Mouse (Mus musculus) liver, embryonic 16.5 days (tissue): ENCODE measurements around the gene Evi5. TPM values are rescaled to one million over a fixed set of nuclear protein-coding genes. Genes with fewer than 3 reads are reported as not detected.
A peak's percentile ranks its signal among the peaks of the same experiment; 100 is the strongest.

Source experiments
- ATAC-seq: fragments of 200-750 bp; cut with Nextera tagmentation; 2 replicates; pipeline ENCODE4 v1.8.0; 2017; ENCODE audit warnings: low read depth, mild to moderate bottlenecking, moderate number of reproducible peaks, moderate library complexity
- H3K27ac ChIP-seq: fragments of 300-500 bp; sonication (generic); 2 replicates; pipeline ENCODE4 v1.5.1; 2014; ENCODE audit warnings: mild to moderate bottlenecking, low read length
- H3K27me3 ChIP-seq: fragments of 300-500 bp; sonication (generic); 2 replicates; pipeline ENCODE4 v1.6.1; 2014; ENCODE audit warnings: low read depth, low read length, mixed read lengths; ENCODE audit not compliant: control insufficient read depth, insufficient read depth
- H3K36me3 ChIP-seq: fragments of 300-500 bp; sonication (generic); 2 replicates; pipeline ENCODE4 v1.6.1; 2014; ENCODE audit warnings: mild to moderate bottlenecking; ENCODE audit not compliant: control insufficient read depth, insufficient read depth
- H3K4me1 ChIP-seq: fragments of 300-500 bp; sonication (generic); 2 replicates; pipeline ENCODE4 v1.6.1; 2014; ENCODE audit warnings: low read depth, low read length, mixed read lengths; ENCODE audit not compliant: control insufficient read depth
- H3K4me2 ChIP-seq: fragments of 300-500 bp; sonication (generic); 2 replicates; pipeline ENCODE4 v1.6.1; 2014; ENCODE audit warnings: low read depth, low read length, mixed read lengths
- H3K4me3 ChIP-seq: fragments of 300-500 bp; sonication (generic); 2 replicates; pipeline ENCODE4 v1.5.1; 2014; ENCODE audit warnings: low read depth, mild to moderate bottlenecking, low read length
- H3K9ac ChIP-seq: fragments of 300-500 bp; sonication (generic); 2 replicates; pipeline ENCODE4 v1.6.1; 2014; ENCODE audit warnings: low read depth, low read length
- H3K9me3 ChIP-seq: fragments of 300-500 bp; sonication (generic); replicated peaks from 2 replicates; pipeline ENCODE4 v1.6.1; 2016; ENCODE audit warnings: low read length; ENCODE audit not compliant: control insufficient read depth
- WGBS: fragments of 180-500 bp; shearing (Covaris S2); extraction: QIAGEN DNeasy Blood & Tissue Kit; methylation state at CpG from one replicate; pipeline ENCODE4 v1.1.7; 2014; ENCODE audit not compliant: insufficient replicate concordance; 5-methylcytosine and 5-hydroxymethylcytosine counted together
- polyA plus RNA-seq: library from polyadenylated mRNA; unstranded; fragments of >200 nt; fragmentation: Nextera tagmentation; extraction: Ambion mirVana; gene quantifications from 2 replicates; pipeline ENCODE4 v1.2.1, GENCODE M21; 2015

Evi5 gene
- polyA plus RNA-seq, 1 experiment from 2014 or later, result 57.8 TPM

- no peaks in the 10 kb centered on the region for H3K27me3 ChIP-seq
- peaks cover 51% of the 10 kb centered on the region for H3K4me1 ChIP-seq
- H3K4me2 ChIP-seq, result peak overlapping the region; percentile 64
- ATAC-seq, result no peak
- WGBS, result 3% methylated on average over 2 of the region's 2 CpGs
- H3K36me3 ChIP-seq, result peaks cover 2% of the 10 kb centered on the region
- peak overlapping the region; percentile 90 for H3K27ac ChIP-seq
- H3K4me3 ChIP-seq, result peak overlapping the region; percentile 46
- H3K9ac ChIP-seq, result peak overlapping the region; percentile 55
- no peaks in the 10 kb centered on the region for H3K9me3 ChIP-seq
Observed at GRCm38 (mm10) chr5:107866127-107867126, 8.5 kb downstream of the Evi5 start.

GRCm38 (mm10) chr5:107863971-107864370, 10.9 kb downstream of the Evi5 start:
- no peak for ATAC-seq
- Histone ChIP-seq H3K4me2 (no peak overlapping the region), H3K36me3 (peaks cover 3% of the 10 kb centered on the region), H3K27ac (no peak overlapping the region), H3K9me3 (no peaks in the 10 kb centered on the region), H3K4me1 (peaks cover 45% of the 10 kb centered on the region), H3K9ac (no peak overlapping the region), H3K27me3 (no peaks in the 10 kb centered on the region), H3K4me3 (no peak overlapping the region)
- 86% methylated on average over 3 of the region's 3 CpGs for WGBS

- Histone ChIP-seq H3K4me2 (no peak overlapping the region), H3K9ac (no peak overlapping the region), H3K9me3 (no peaks in the 10 kb centered on the region), H3K27ac (no peak overlapping the region), H3K27me3 (no peaks in the 10 kb centered on the region), H3K4me1 (peaks cover 20% of the 10 kb centered on the region), H3K36me3 (peaks cover 3% of the 10 kb centered on the region), H3K4me3 (no peak overlapping the region)
- WGBS, result 42% methylated on average over 2 of the region's 2 CpGs
- ATAC-seq, result no peak
Observed at GRCm38 (mm10) chr5:107858963-107859362, 15.9 kb downstream of the Evi5 start.

- H3K4me3 ChIP-seq, result no peak overlapping the region
- H3K27me3 ChIP-seq, result no peaks in the 10 kb centered on the region
- H3K9me3 ChIP-seq, result no peaks in the 10 kb centered on the region
- 14% methylated on average over 2 of the region's 2 CpGs for WGBS
- H3K4me1 ChIP-seq, result peaks cover 24% of the 10 kb centered on the region
- peaks cover 3% of the 10 kb centered on the region; the same call in 1 of the 2 replicates for H3K36me3 ChIP-seq
- no peak for ATAC-seq
- no peak overlapping the region for H3K9ac ChIP-seq
- no peak overlapping the region for H3K27ac ChIP-seq
- no peak overlapping the region for H3K4me2 ChIP-seq
Observed at GRCm38 (mm10) chr5:107855546-107855945, 19.4 kb downstream of the Evi5 start.

GRCm38 (mm10) chr5:107854556-107854955, 20.4 kb downstream of the Evi5 start:
- H3K9me3 ChIP-seq, result no peaks in the 10 kb centered on the region
- H3K4me2 ChIP-seq, result no peak overlapping the region
- H3K4me3 ChIP-seq, result no peak overlapping the region
- no peak for ATAC-seq
- 40% methylated on average over 3 of the region's 3 CpGs for WGBS
- no peak overlapping the region for H3K9ac ChIP-seq
- 0 out of 2 replicates have a peak overlapping the region, but pooled peaks have one; percentile 14 for H3K27ac ChIP-seq
- H3K4me1 ChIP-seq, result peaks cover 24% of the 10 kb centered on the region
- H3K36me3 ChIP-seq, result peaks cover 9% of the 10 kb centered on the region
- H3K27me3 ChIP-seq, result no peaks in the 10 kb centered on the region

GRCm38 (mm10) chr5:107853807-107854206, 21.1 kb downstream of the Evi5 start:
- H3K9me3 ChIP-seq, result no peaks in the 10 kb centered on the region
- peaks cover 24% of the 10 kb centered on the region for H3K4me1 ChIP-seq
- no peak overlapping the region for H3K4me2 ChIP-seq
- H3K4me3 ChIP-seq, result no peak overlapping the region
- peaks cover 9% of the 10 kb centered on the region for H3K36me3 ChIP-seq
- 31% methylated on average over 6 of the region's 6 CpGs for WGBS
- ATAC-seq, result peak; percentile 56
- no peaks in the 10 kb centered on the region for H3K27me3 ChIP-seq
- no peak overlapping the region for H3K27ac ChIP-seq
- no peak overlapping the region for H3K9ac ChIP-seq

- no peak overlapping the region for H3K9ac ChIP-seq
- H3K4me3 ChIP-seq, result no peak overlapping the region
- H3K27ac ChIP-seq, result no peak overlapping the region
- no peak overlapping the region for H3K4me2 ChIP-seq
- H3K9me3 ChIP-seq, result no peaks in the 10 kb centered on the region
- peaks cover 9% of the 10 kb centered on the region for H3K36me3 ChIP-seq
- 78% methylated on average over 4 of the region's 4 CpGs for WGBS
- peaks cover 15% of the 10 kb centered on the region for H3K4me1 ChIP-seq
- no peak for ATAC-seq
- no peaks in the 10 kb centered on the region for H3K27me3 ChIP-seq
Observed at GRCm38 (mm10) chr5:107848964-107849363, 25.9 kb downstream of the Evi5 start.

- H3K27me3 ChIP-seq, result no peaks in the 10 kb centered on the region
- peaks cover 6% of the 10 kb centered on the region for H3K4me1 ChIP-seq
- no peak overlapping the region for H3K27ac ChIP-seq
- H3K9me3 ChIP-seq, result no peaks in the 10 kb centered on the region
- H3K4me2 ChIP-seq, result no peak overlapping the region
- WGBS, result 77% methylated on average over 2 of the region's 2 CpGs
- H3K9ac ChIP-seq, result no peak overlapping the region
- no peak overlapping the region for H3K4me3 ChIP-seq
- no peak for ATAC-seq
- peaks cover 9% of the 10 kb centered on the region for H3K36me3 ChIP-seq
Observed at GRCm38 (mm10) chr5:107847817-107848216, 27.1 kb downstream of the Evi5 start.

GRCm38 (mm10) chr5:107847349-107847748, 27.6 kb downstream of the Evi5 start:
- Histone ChIP-seq H3K4me1 (peaks cover 7% of the 10 kb centered on the region), H3K4me2 (no peak overlapping the region), H3K4me3 (no peak overlapping the region), H3K36me3 (peaks cover 9% of the 10 kb centered on the region), H3K27ac (no peak overlapping the region), H3K9ac (no peak overlapping the region), H3K9me3 (no peaks in the 10 kb centered on the region), H3K27me3 (no peaks in the 10 kb centered on the region)
- WGBS, result 86% methylated on average over 5 of the region's 5 CpGs
- ATAC-seq, result no peak
